Mouse (Mus musculus): Measurements from ENCODE around the gene Satb1. TPM values are rescaled to one million over a fixed set of nuclear protein-coding genes. Genes with fewer than 3 reads are reported as not detected.

The Satb1 gene
- polyA plus RNA-seq, 1 experiment from 2014 or later, result 34.4 TPM

GRCm38 (mm10) chr17:51760251-51760887 lies 72.7 kb downstream of the Satb1 start:
- 0 out of 2 replicates have a peak overlapping the region, but pooled peaks have one; percentile 5 for H3K9ac ChIP-seq
- no peaks in the 10 kb centered on the region for H3K27me3 ChIP-seq
- H3K36me3 ChIP-seq, result 0 out of 2 replicates have a peak, but pooled peaks cover 3% of the 10 kb centered on the region
- 36% methylated on average over 17 of the region's 17 CpGs for WGBS
- H3K27ac ChIP-seq (replicated peaks), result peak overlapping the region; percentile 64
- H3K4me3 ChIP-seq, result peak overlapping the region; percentile 31
- ATAC-seq (ENCODE audit: low FRiP score, low read depth), result peak; percentile 79
- H3K4me2 ChIP-seq, result peak overlapping the region; percentile 58
- H3K4me1 ChIP-seq (replicated peaks), result peaks cover 15% of the 10 kb centered on the region; the same call in 1 of the 2 replicates
- H3K9me3 ChIP-seq, result no peaks in the 10 kb centered on the region

GRCm38 (mm10) chr17:51759509-51759908 lies 73.6 kb downstream of the Satb1 start:
- Histone ChIP-seq H3K27ac (replicated peaks) (no peak overlapping the region), H3K27me3 (no peaks in the 10 kb centered on the region), H3K36me3 (0 out of 2 replicates have a peak, but pooled peaks cover 3% of the 10 kb centered on the region), H3K4me2 (no peak overlapping the region), H3K9ac (no peak overlapping the region), H3K4me1 (replicated peaks) (peaks cover 15% of the 10 kb centered on the region; the same call in 1 of the 2 replicates), H3K9me3 (no peaks in the 10 kb centered on the region), H3K4me3 (no peak overlapping the region)
- 71% methylated on average over 4 of the region's 4 CpGs for WGBS
- ATAC-seq (ENCODE audit: low FRiP score, low read depth), result no peak

GRCm38 (mm10) chr17:51752142-51752541 lies 80.9 kb downstream of the Satb1 start:
- Histone ChIP-seq H3K27ac (replicated peaks) (no peak overlapping the region), H3K9ac (no peak overlapping the region), H3K4me3 (no peak overlapping the region), H3K9me3 (no peaks in the 10 kb centered on the region), H3K27me3 (no peaks in the 10 kb centered on the region), H3K36me3 (no peaks in the 10 kb centered on the region), H3K4me1 (replicated peaks) (no peaks in the 10 kb centered on the region), H3K4me2 (no peak overlapping the region)
- WGBS, result 94% methylated on average over 4 of the region's 4 CpGs
- no peak for ATAC-seq (ENCODE audit: low FRiP score, low read depth)

DNA sequence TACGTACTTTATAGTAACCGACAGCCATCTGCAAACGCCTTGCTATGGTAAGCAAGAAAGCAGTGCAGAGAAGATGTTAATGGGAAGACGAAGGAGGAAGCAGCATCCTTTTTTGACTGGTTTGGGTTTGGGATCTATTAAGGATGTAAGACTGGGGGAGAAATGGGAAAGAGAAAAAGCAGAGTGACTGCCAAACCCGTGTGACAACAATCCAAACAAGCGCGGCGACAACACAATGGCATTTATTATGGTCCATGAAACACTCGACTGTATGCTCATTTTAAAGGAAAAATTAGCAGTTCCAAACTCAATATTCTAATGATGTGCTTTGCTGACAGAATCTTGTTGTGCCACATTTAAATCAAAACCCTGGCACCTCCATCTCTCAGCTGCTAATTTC lies 85.9 kb downstream of the Satb1 start:
- no peak overlapping the region for H3K4me2 ChIP-seq
- no peak for ATAC-seq (ENCODE audit: low FRiP score, low read depth)
- no peaks in the 10 kb centered on the region for H3K9me3 ChIP-seq
- no peaks in the 10 kb centered on the region for H3K36me3 ChIP-seq
- H3K27ac ChIP-seq (replicated peaks), result no peak overlapping the region
- WGBS, result 60% methylated on average over 9 of the region's 9 CpGs
- H3K4me1 ChIP-seq (replicated peaks), result peaks cover 5% of the 10 kb centered on the region; the same call in 1 of the 2 replicates
- H3K4me3 ChIP-seq, result no peak overlapping the region
- H3K27me3 ChIP-seq, result no peaks in the 10 kb centered on the region
- no peak overlapping the region for H3K9ac ChIP-seq

DNA sequence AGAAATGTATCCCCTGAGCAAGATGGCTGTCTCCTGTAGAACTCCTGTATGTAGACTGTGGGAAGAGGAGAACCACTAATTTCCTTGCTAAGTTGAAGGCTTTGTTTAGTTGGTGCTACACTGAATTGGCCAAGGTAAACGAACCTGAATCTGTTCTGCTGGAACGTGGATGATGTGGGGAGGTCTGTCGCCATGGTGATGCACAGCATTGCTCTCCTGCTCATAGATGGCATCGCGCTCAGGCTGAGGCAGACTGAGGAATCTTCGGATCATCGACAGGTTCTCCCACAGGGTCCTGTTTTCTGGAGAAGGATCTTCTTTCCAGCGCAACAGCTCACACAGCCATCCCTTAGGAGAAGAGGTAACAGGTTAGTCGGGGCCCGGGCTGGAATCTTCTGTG lies 90.6 kb downstream of the Satb1 start:
- Histone ChIP-seq H3K4me2 (no peak overlapping the region), H3K36me3 (no peaks in the 10 kb centered on the region; the same call in 1 of the 2 replicates), H3K4me1 (replicated peaks) (peaks cover 7% of the 10 kb centered on the region; the same call in 1 of the 2 replicates), H3K9ac (no peak overlapping the region), H3K4me3 (no peak overlapping the region), H3K27ac (replicated peaks) (no peak overlapping the region), H3K27me3 (no peaks in the 10 kb centered on the region), H3K9me3 (no peaks in the 10 kb centered on the region)
- peak; percentile 46; the same call in 1 of the 2 replicates for ATAC-seq (ENCODE audit: low FRiP score, low read depth)
- 58% methylated on average over 10 of the region's 10 CpGs for WGBS

DNA sequence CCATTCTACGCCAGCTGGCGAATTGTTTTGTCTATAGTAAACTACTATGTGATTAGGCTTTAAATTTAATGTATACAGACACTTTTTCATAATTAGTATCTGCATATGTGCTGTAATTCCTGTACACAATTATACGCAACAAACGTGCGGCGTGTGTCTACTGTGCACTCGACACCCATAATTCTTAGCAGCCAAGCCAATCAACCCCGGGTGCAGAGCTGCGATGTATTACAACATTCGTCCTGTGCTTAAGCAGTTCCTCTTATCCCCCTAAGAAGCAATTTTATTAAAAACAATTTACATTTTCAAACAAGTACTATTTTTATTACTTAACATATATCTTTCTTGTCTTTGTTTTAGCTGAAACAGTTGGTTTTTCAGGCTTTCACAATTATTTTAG lies 92.0 kb downstream of the Satb1 start:
- Histone ChIP-seq H3K4me1 (replicated peaks) (peaks cover 7% of the 10 kb centered on the region; the same call in 1 of the 2 replicates), H3K9ac (no peak overlapping the region), H3K27me3 (no peaks in the 10 kb centered on the region), H3K27ac (replicated peaks) (no peak overlapping the region), H3K4me2 (no peak overlapping the region), H3K9me3 (no peaks in the 10 kb centered on the region), H3K36me3 (no peaks in the 10 kb centered on the region; the same call in 1 of the 2 replicates), H3K4me3 (no peak overlapping the region)
- ATAC-seq (ENCODE audit: low FRiP score, low read depth), result no peak
- WGBS, result 81% methylated on average over 10 of the region's 10 CpGs

GRCm38 (mm10) chr17:51740246-51740645 lies 92.8 kb downstream of the Satb1 start:
- H3K27me3 ChIP-seq, result no peaks in the 10 kb centered on the region
- no peak overlapping the region for H3K4me2 ChIP-seq
- H3K4me3 ChIP-seq, result no peak overlapping the region
- peak; percentile 62; the same call in 1 of the 2 replicates for ATAC-seq (ENCODE audit: low FRiP score, low read depth)
- 85% methylated on average over 15 of the region's 15 CpGs for WGBS
- H3K4me1 ChIP-seq (replicated peaks), result peaks cover 7% of the 10 kb centered on the region; the same call in 1 of the 2 replicates
- H3K27ac ChIP-seq (replicated peaks), result no peak overlapping the region
- no peak overlapping the region for H3K9ac ChIP-seq
- H3K36me3 ChIP-seq, result no peaks in the 10 kb centered on the region; the same call in 1 of the 2 replicates
- no peaks in the 10 kb centered on the region for H3K9me3 ChIP-seq

GRCm38 (mm10) chr17:51724486-51724885 lies 108.6 kb downstream of the Satb1 start:
- Histone ChIP-seq H3K4me2 (no peak overlapping the region), H3K27ac (replicated peaks) (no peak overlapping the region), H3K4me1 (replicated peaks) (no peaks in the 10 kb centered on the region), H3K36me3 (no peaks in the 10 kb centered on the region), H3K27me3 (no peaks in the 10 kb centered on the region), H3K9ac (no peak overlapping the region), H3K4me3 (no peak overlapping the region), H3K9me3 (no peaks in the 10 kb centered on the region)
- 34% methylated on average over 2 of the region's 2 CpGs for WGBS
- ATAC-seq (ENCODE audit: low FRiP score, low read depth), result no peak

GRCm38 (mm10) chr17:51695711-51696110 lies 137.4 kb downstream of the Satb1 start:
- WGBS, result 59% methylated on average over 6 of the region's 6 CpGs
- H3K9ac ChIP-seq, result no peak overlapping the region
- H3K4me2 ChIP-seq, result no peak overlapping the region
- no peaks in the 10 kb centered on the region for H3K9me3 ChIP-seq
- H3K27ac ChIP-seq (replicated peaks), result no peak overlapping the region
- no peaks in the 10 kb centered on the region for H3K36me3 ChIP-seq
- H3K4me1 ChIP-seq (replicated peaks), result no peaks in the 10 kb centered on the region
- no peak overlapping the region for H3K4me3 ChIP-seq
- H3K27me3 ChIP-seq, result no peaks in the 10 kb centered on the region
- no peak for ATAC-seq (ENCODE audit: low FRiP score, low read depth)

GRCm38 (mm10) chr17:51695271-51695670 lies 137.8 kb downstream of the Satb1 start:
- Histone ChIP-seq H3K4me1 (replicated peaks) (no peaks in the 10 kb centered on the region), H3K27me3 (no peaks in the 10 kb centered on the region), H3K9ac (no peak overlapping the region), H3K27ac (replicated peaks) (no peak overlapping the region), H3K9me3 (no peaks in the 10 kb centered on the region), H3K36me3 (no peaks in the 10 kb centered on the region), H3K4me2 (no peak overlapping the region), H3K4me3 (no peak overlapping the region)
- no peak for ATAC-seq (ENCODE audit: low FRiP score, low read depth)
- 66% methylated on average over 2 of the region's 2 CpGs for WGBS

DNA sequence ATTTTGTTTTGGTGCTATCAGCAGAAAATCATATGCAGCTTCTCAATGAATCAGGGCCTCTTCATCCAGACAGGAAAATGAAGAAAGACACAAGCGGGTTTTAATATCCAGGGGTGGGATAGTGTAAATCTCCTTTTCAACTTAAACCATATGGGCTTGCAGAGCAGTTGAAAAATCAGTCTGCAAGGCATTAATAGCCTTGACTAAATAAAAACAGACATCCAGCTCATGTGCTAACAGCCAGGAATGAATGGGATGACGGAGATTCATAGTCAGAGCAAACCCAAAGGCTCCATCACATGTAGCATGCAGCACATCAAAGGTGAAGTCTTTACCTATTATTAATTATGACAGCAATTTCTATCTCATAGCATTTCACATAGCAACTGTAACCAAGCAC lies 142.6 kb downstream of the Satb1 start:
- 89% methylated on average over 2 of the region's 2 CpGs for WGBS
- no peak for ATAC-seq (ENCODE audit: low FRiP score, low read depth)

GRCm38 (mm10) chr17:51687226-51687625 lies 145.9 kb downstream of the Satb1 start:
- H3K4me1 ChIP-seq (replicated peaks), result no peaks in the 10 kb centered on the region
- no peak overlapping the region for H3K4me2 ChIP-seq
- no peak overlapping the region for H3K27ac ChIP-seq (replicated peaks)
- no peak overlapping the region for H3K9ac ChIP-seq
- H3K4me3 ChIP-seq, result no peak overlapping the region
- H3K27me3 ChIP-seq, result no peaks in the 10 kb centered on the region
- 96% methylated on average over 4 of the region's 4 CpGs for WGBS
- H3K9me3 ChIP-seq, result no peaks in the 10 kb centered on the region
- no peaks in the 10 kb centered on the region for H3K36me3 ChIP-seq
- no peak for ATAC-seq (ENCODE audit: low FRiP score, low read depth)

More for the DNA sequence above, 142.6 kb downstream of the Satb1 start:
- H3K4me2 ChIP-seq, result no peak overlapping the region
- H3K9ac ChIP-seq, result no peak overlapping the region
- H3K27me3 ChIP-seq, result no peaks in the 10 kb centered on the region
- no peaks in the 10 kb centered on the region for H3K36me3 ChIP-seq
- H3K4me1 ChIP-seq (replicated peaks), result no peaks in the 10 kb centered on the region
- H3K9me3 ChIP-seq, result no peaks in the 10 kb centered on the region
- no peak overlapping the region for H3K27ac ChIP-seq (replicated peaks)
- no peak overlapping the region for H3K4me3 ChIP-seq

All from hindbrain, embryonic 15.5 days (tissue).